Mouse (Mus musculus) erythroblast, embryonic 14.5 days (primary cell): ENCODE results near the gene Pgpep1l.

Experiments used
- GATA1 ChIP-seq: IDR thresholded peaks from 2 replicates; pipeline ENCODE4 v1.6.1; 2012; ENCODE audit warnings: low read length, inconsistent platforms, mixed read lengths
- TAL1 ChIP-seq: IDR thresholded peaks from 3 replicates; pipeline ENCODE4 v1.6.1; 2012; ENCODE audit warnings: low read length, inconsistent platforms, mixed read lengths

- TF ChIP-seq GATA1 (no peak), TAL1 (no peak)
Observed at GRCm38 (mm10) chr7:68311469-68311868, 47.4 kb upstream of the Pgpep1l start.
